Mouse (Mus musculus) NIH3T3 (cell line): Measurements from ENCODE around the gene Hs2st1.

Experiments
- DNase-seq: peaks from one replicate; pipeline ENCODE4 v3.0.0-alpha.2; 2012; ENCODE audit warnings: low read depth

The Hs2st1 gene

DNA sequence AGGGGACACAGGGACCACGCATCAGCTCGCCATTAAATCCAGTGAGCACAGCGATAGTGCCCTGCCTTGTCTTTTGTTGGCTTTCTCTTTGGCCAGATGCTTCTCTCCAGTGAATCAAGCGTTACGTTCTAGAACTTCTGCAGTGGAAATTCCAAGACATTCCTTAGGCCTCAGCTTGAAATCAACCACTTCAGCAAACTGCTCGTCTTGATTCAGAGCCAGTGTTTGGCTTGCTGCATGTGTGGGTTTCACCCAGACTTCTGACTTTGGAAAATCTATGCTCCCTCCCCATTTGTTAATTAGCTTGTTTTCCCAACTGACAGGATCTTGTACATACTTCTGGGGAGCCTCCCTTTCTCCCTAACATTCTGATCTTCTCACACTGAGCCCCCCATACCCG, 16.8 kb upstream of the Hs2st1 start:
- DNase-seq = no peak

DNA sequence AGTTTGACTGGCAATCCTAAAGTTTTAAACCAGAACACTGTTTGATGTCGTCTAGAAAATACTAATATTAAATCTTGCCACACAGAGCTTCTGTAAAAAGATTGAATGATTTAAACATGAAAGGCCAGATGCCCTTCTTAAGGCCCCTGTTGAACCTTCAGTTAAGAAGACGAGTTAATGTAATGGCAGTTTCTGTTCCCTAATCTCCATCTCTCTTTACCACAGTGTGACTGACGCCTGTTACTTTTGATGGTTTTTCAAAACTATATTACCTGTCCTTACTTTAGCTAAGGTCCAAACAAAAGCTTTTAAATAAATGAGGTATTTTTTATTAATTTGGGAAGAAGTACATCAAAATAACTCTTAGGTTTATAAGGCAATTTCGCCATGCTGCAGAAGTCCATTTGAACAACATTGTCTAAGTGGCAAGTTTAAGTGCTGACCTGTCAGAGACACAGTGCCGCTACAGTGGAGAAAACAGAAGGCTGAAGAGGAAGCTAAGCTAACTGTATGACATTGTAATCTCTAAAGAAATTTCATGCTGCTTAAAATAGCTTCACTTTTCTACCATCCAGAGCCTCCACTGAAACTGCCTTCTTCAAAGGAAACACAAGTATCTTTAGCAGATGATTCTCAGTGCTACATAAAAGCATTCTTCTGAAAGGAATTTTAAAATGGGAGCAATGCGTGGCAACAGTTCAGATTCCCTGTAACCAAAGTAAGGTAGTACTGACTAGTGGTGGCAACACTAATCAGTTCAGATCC, 15.0 kb upstream of the Hs2st1 start:
- DNase-seq = no peak

DNA sequence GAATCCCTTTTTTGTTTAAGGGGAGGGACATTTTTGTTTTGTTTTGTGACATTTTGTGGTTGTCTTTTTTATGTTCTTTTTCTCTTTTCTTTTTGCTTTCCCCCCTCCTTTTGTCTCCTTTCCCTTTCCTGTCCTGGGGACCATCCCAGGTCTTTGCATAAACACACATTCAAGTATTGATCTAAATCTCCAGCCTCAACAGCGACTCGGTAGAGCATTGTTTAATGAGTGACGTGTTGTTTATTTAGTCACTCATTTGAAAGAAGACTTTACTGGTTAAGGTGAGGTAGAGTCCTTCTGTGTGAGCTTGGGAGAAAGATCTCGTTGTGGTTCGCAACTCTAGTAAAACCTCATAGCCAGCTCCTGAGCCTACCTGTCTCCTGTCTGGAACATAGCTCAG, 13.8 kb upstream of the Hs2st1 start:
- no peak for DNase-seq

DNA sequence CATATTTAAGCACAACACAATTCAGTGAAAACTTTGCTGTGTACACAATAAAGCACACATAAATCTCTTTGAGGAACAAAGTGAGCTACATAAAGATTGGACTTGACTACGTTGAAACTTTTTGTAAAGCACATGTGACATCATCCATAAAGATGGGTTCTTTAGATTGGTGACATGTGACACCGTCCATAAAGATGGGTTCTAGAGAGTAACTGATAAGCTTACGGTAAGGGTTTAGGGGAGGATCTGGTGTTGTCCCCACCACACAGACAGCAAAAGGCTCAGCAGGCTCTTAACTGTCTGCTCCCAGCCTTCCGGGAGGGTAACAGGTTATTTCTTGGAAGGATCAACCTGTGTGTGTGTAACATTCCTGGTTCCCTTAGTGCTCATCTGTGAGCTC, 12.3 kb upstream of the Hs2st1 start:
- DNase-seq = no peak

DNA sequence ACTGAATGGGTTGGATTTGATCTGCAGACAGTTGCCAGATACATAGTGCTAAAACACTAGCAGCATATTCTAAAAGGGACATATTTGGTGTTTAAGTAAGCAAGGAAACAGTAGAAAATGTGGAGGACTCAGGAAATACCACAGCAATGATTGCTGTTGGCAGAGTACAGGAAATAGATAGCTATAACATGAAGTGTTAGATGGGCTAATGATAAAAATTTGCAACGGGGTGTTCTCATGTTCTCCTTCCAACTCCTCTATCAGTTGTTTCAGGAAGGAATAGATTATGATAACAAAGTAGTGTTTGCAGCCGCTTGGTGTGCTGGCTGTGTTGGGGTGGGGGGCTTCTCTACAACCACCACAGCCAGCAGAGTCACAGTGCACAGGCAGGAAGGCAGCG, 11.9 kb upstream of the Hs2st1 start:
- DNase-seq = peak; percentile 34

DNA sequence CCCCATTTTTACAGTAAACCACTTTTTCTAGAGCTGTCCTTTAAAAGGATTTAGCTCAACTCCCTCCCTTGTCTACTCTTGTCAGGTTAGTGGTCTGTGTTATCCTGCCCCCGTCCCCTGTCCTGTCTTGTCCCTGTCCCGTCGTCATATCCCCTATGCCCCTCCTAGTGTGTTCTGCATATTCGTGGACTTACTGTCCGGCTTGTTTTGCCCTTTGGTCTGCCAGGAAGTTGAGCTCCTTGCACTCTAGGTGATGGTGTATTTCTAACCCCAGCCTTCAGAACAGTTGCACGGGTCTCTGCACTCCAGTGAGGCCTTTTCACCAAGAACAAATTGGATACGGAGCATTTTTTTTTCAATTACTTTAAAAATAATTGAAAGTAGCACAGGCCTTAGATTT, 10.3 kb upstream of the Hs2st1 start:
- DNase-seq = no peak

DNA sequence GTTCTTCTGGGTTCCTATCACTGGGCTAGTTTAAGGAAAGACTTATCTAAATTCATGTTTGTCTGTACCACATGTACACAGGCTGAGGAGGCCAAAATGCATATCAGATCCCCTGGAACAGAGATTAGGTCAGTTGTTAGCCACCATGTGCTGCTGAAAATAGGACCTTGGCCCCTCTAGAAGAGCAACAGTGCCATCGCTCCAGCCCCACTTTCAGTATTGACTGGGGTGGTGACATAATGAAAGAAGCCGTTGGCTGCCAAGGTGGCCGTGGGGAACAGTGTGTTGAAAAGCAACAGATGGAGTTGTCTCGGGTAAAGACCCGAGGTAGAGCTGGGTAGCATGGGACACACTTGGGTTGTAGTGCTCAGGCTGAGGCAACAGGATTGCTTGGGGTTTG, 9.8 kb upstream of the Hs2st1 start:
- DNase-seq = no peak

DNA sequence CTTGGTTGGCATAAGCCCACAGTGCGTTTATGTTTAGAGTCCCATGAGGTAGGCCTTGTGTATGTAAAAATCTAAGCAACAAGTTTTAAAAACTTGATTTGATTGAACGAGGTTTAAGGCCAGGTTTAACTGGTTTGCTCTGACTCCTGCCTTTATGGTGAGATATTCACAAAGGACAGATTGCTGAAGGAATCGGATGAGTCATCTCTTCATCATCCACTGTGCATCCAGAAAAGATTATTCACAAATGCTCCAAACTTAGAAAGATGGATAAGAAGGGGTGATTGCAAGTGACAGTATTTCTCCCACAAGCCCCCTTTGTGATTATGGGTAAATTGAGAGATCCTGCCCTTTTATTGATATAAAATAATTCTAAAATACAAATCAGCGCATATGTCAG, 8.9 kb upstream of the Hs2st1 start:
- peak; percentile 79 for DNase-seq

DNA sequence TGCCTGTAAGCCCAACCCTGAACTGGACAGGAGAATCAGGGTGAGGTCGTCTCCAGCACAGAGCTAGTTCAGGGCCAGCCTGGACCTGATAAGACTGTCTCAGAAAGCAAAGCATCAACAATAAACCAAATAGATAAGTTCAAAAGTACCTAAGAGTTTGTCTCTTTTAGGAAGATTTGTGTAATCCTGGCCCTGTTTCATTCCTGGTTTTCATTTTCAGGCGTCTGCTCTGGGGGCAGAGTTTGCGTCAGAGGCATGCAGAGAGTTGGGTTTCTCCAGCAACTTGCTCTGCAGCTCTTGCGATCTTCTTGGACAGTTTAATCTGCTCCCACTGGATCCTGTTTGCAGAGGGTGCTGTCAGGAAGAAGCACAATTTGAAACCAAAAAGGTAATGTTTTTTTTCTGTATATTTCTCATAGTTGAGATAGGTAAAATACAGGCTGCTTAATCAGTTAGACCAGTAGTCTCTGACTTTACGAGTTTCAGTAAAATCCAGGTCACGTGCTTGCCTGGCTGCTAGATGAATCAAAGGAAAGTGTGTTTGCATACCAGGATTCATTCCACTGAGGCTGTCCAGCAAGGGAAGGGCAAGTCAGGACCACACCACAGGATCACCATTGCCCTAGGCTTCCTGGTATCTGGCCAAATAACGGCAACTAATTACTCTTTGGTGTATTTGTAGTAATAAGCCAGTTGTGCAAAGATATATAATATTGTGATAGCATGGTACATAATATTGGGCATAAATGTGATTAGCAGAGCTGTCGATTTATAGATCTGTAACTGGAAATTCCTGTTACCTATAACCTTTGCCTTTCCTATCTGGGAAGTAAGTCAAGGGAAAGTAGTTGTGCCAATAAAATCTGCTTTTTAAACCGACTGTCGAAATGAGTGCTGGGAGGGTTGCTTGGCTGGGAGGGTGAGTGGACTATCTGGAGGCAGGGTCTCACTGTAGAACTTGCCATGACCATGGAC, 7.7 kb upstream of the Hs2st1 start:
- peak; percentile 64 for DNase-seq

DNA sequence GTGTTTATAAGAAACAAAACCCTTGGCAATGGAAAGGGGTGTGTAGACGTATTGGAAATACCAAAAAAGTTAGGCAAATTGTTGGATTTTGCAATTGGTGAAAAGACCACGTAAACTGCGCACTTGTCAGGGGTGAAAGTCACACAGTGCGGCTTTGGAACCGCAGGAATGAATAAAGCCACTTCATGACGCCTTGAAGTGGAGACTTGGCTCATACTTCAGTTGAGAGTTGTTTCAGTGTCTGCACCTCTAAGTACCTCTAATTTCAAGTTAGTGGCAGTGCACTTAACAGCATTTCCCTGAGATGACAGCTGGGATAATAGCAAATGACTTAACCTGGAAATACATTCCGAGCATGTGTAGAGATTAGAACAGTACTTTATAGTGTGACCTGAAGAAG, 4.3 kb upstream of the Hs2st1 start:
- no peak for DNase-seq

DNA sequence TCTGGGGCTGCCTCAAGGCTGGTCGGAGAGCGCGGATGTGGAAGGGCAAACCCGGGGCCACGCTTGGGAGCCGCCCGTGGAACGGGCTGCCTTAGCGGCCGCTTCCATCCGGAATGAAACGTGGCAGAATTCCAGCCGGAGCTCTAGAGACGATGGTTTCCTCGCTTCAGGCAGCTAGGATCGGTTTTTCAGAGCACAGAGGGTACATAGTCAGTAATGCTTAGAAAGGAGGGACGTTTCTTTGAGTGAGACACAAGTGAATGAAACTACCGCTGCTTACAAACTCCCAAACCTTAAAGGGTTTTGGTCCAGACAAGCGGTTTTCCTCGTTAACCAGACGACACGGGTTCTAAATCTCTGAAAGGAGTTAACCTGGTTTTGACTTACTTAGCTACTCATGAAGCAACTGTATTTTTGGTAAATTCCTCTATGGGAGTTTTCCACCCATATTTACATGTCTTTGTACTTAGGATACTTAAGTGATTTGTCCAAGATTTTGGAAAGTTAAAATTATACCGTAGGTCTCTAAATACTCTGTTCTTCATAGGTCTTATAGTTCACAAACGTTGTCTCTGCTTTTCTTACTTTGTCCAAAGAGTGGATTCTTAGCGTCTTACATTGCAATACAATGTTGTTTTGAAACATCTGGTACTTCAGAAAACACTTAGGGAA, 971 bp upstream of the Hs2st1 start:
- DNase-seq = peak; percentile 89

DNA sequence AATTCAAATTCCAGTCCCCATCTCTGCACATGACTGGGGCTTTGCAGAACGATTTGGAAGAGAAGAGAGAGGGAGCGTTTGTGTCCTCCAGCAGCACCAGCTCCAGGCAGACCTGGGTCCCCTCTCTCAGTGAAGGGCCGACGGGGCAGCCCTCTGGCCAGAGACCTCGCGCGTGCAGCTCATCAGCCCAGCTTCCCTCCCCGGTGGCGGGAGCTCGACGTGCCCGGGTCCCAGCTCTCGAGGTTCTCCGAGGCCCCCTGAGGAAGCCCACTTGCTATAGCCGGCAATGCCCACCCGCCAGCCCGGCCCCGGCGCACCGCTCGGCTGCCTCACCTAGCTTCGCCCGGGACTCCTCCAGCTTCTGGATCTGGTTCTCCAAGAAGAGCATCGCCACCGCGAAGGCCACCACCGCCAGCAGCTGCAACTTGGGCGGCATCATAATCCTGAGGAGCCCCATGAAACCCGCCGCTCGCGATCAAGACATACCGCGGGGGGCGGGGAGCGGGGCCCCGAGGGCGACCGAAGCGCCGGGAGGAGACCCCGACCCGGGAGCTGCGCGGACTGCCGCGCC, 495 bp downstream of the Hs2st1 start:
- peak; percentile 42 for DNase-seq

DNA sequence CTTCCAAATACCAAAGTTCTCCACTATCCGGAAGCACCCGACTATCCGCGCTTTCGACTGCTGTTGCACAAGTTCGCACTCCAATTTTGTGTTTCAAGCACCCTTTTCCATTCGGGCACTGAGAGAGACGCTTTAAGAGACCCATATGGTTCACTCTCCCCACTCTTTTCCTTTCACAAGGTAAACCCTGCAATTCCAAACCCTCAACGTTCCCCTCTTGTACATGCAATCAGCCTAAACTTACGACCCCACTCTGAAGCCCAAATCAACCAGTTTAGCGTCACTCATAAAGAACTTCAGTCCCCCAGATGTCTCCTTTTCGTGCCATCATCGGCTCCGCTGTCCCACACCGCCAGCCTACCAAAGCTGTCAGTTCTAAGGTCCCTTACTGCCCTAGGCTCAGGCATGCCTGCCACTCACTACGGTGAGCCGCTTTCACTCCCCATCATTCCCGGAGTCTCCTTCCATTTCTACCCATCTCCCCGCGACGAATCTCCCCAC, 1.1 kb downstream of the Hs2st1 start:
- peak; percentile 58 for DNase-seq

DNA sequence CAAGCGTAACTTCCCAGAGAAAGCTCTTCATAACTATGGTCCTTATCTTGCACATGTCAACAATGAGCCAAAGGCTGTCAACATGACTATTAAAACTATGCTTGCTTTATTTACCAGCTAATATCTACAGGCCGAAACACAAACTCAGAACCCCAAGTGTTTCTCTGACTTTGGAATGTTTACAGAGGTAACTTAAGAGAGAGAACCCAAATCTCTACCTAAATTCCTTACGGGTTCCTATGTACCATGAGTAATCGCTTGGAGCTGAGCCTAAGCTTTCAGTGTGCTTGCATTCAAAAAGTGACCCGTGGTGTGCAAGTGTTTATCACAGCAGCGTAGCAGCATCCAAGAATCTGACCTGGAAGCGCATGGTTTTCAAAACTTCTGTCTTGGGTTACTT, 4.8 kb downstream of the Hs2st1 start:
- peak; percentile 74 for DNase-seq

DNA sequence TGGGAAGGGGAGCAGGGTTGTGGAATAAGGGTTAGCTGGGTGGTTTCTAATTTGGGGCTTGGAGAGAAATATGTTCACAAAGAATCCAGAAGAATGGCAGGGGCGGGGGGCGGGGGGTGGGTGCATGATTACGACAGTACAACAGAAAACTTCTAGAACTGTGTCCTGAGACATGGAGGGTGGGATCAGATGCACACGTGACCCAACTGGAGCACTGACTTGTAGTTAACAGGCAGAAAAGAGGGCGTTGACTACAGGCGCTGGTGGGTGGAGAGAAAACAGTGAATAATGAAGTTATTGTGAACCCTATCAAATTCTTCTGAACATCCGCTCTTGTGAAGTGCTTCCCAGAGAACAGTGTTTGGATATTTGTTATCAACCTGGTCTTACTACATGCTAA, 6.1 kb downstream of the Hs2st1 start:
- no peak for DNase-seq

DNA sequence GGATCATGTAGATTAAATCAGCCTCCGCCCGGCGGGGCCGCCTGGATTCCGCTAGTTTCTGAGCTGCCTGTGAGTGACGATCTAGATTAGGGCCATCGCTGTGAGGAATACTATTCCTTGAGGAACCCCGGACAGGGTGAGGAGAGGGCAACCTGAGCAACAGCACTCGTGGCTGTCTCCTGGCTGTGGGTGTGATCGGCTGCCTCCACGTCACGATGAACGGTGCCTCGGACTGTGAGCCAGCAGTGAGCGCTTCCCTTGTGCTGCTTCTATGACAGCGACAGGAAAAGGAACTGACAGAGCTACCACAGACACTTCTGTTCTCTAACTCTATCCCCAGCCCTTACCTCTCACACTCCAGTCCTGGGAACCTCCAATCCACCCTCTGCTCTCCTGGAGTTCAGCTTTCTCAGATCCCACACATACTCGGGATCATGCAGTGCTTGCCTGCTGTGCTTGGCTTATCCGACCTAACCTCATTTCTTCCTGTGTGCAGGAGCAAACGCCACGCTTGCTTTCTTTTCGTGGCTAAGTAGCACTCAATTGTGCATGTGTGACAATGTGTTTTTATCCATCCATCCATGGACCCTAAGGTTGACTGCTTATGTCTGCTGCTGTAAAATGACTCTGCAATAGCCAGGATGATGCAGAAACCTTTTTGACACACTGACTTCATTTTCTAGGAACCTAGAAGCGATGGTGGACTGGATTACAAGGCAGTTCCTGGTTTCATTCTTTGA, 8.3 kb downstream of the Hs2st1 start:
- no peak for DNase-seq

DNA sequence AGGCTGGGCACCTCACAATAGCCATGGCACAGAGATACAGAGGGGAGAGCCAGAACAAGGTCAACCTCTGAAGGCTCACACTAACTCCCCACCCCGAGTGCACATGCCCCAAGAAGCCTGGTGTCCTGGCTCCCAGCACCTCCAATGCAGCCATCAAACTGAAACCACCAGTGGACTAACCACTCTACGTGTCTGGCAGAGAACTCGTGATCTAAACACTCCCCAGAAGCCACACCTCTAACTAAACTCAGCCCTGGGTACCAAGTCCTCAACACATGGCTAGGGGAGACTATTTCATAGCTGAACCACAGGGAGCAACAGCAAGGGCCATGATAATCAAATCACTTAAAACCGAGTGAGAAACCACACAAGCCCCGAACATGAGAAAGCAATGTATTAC, 11.7 kb downstream of the Hs2st1 start:
- no peak for DNase-seq

DNA sequence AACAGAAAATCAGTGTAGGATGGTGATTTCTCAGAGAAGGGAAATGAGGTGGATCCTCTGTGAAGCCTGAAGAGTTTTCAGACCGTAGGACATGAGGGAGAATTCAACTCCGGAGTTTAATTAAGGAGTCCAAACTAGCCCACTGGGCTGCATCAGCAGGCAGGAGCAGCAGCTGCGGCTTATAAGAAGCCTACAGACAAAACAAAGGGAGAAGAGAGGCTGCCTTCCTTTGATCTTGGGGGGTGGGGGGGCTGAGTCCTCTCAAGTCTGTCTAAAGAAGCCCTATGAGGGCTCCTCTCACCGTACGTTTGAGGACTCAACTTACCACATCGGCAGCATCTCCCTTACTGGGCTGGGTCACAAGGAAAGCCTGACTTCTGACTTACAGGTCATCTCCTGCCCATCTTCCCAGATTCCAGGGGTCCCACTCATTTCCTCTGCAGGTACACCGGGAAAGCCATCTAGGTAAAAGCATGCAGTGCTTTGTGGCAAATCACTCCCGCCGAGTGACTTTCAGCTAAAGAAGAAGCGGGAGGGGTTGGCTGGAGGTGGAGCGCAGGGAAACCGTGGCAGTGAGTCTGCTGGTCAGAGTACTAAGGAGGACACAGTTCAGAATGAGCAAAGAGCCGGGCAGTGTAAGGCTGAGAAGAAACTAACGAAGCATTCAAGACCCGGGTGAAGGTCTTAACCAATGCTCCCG, 13.2 kb downstream of the Hs2st1 start:
- DNase-seq = no peak

DNA sequence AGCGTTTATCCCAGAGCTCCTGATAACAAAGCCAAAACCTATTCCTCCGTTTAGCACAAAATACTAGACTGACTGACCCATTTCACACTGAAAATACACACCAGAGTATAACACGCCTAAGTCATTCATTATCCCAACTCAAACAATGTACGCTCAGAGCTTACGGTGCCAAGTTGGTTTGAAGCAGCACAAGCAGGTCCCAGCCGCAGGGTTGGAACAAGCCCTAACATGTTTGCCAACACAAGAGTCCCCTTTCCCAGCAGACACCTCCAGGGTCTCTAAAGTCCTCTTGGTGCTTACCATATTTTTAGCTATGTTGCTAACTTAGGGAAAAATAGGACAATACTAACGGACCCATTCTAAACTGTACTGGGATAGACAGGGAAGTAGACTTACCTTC, 14.8 kb downstream of the Hs2st1 start:
- no peak for DNase-seq

DNA sequence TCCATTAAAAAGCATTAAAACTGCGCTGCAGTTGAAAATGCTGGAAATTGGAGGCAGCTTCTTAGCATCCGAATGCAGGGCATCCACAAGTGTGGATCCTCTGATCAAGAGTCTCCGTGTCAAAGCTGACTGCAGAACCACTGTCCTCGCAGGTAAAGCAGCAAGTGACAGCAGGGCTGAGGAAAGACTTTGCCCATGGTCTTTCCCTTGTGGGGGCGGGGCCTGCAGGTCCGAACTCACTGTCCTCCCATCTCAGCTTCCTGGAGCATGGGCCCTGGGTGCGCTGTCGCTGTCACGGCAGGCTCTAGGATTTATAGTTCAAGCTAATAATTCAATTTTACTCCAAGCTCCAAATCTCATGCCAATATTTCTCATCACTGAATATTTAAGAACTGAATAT, 15.5 kb downstream of the Hs2st1 start:
- DNase-seq = no peak

DNA sequence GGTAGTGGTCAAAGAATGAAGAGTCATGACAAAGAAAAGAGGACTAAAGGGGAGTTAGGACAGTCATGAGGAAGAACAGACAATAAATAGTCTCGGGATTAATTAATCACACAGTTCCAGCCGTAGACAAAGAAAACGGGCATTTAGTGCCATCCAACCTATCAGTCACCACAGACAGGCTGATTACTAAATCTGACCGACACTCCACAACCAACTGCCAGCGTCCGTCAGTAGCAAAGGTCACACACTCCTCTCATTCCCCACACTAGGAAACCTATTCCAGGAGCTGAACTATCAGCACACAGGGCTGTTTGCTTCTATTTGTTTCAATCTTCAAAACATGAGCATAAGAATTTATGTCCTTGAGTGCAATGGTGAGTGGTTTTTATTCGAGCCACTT, 16.0 kb downstream of the Hs2st1 start:
- DNase-seq = no peak
